Mouse (Mus musculus): ENCODE measurements around the gene Pepd.

GRCm38 (mm10) chr7:34975913-34976312, 63.7 kb downstream of the Pepd start:
- TF ChIP-seq CTCF (IDR thresholded peaks at IDR 0.05) (no peak), EP300 (IDR thresholded peaks at IDR 0.05) (no peak)
